13 mouse cellular contexts compared by ENCODE assay signal in the genomic region with DNA sequence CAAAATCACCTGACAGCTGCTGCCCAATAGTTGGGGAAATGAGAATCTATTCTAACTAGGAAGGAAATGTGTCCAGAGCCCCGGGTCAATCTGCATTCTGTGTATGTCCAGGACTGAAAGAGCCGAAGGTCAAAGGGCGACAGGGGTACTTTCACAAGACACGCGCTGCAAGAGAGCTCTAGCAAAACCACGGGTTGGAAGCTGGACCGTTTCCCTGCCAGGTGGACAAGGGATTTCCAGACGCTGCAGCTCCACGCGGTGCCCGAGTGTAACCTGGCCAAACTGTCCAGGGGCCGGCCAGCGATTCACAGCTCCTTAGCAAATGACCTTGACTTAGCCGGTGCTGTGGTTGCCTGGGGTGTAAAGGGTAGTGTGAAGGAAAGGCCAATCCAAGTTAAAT. TPM values are rescaled to one million over a fixed set of nuclear protein-coding genes. Genes with fewer than 3 reads are reported as not detected.
DNase-seq lines count a peak whose midpoint lies in the region; ATAC-seq and TF ChIP-seq lines count a peak whose summit lies in the region.
"Had no signal": no experiment of that assay in that cellular context is flagged by ENCODE, and none has a peak within 500 bp of the region (broad histone marks: within the 10 kb centered on the region; RNA-seq: fewer than 3 reads in every experiment).

No protein-coding gene starts in this region.

- H3K9ac ChIP-seq in heart, embryonic 11.5 days (ENCODE audit: low read depth, low read length), result no peak overlapping the region
- H3K9ac ChIP-seq in ES-Bruce4 (ENCODE audit: low read depth, poor library complexity, severe bottlenecking), result peak overlapping the region; percentile 11; the same call in 1 of the 2 replicates
- peak overlapping the region; percentile 46 for H3K9ac ChIP-seq in liver, adult 2 months (ENCODE audit: low read depth, low read length)
- H3K9ac ChIP-seq: forebrain, postnatal 0 days; limb, embryonic 15.5 days had no signal

- H3K4me2 ChIP-seq in heart, embryonic 11.5 days, result peak overlapping the region; percentile 31; the same call in 1 of the 2 replicates
- H3K4me2 ChIP-seq: limb, embryonic 15.5 days had no signal

- DNase-seq in heart, postnatal 4 days, result no peak
- peak; percentile 49 for DNase-seq in kidney, adult 9 months
- peak; percentile 87 for DNase-seq in liver, adult 2 months (ENCODE audit: extremely low read depth, low read depth, low spot score)
- DNase-seq in T-cell, adult 2 months (ENCODE audit: low spot score), result no peak
- no peak for DNase-seq in frontal cortex, adult 2 months (ENCODE audit: extremely low spot score in 1 of 2, low spot score in 1 of 2)
- DNase-seq in cerebellum, postnatal 4 days (ENCODE audit: low spot score in 2 of 2), result no peak
- DNase-seq: right cerebral cortex, postnatal 25 days had no signal

- 77% methylated on average over 14 of the region's 14 CpGs for WGBS in heart, embryonic 11.5 days (ENCODE audit: insufficient replicate concordance)
- 16% methylated on average over 14 of the region's 14 CpGs for WGBS in liver, adult 2 months

- H3K27me3 ChIP-seq in heart, embryonic 11.5 days (ENCODE audit: control insufficient read depth, insufficient read depth, low read length), result no peaks in the 10 kb centered on the region
- H3K27me3 ChIP-seq in ES-Bruce4 (ENCODE audit: control insufficient read depth, insufficient read depth, low read length, poor library complexity, severe bottlenecking), result no peaks in the 10 kb centered on the region
- no peaks in the 10 kb centered on the region for H3K27me3 ChIP-seq in liver, adult 2 months (ENCODE audit: control insufficient read depth, insufficient read depth, low read length)
- H3K27me3 ChIP-seq: limb, embryonic 15.5 days; megakaryocyte, embryonic 14.5 days had no signal

- no peak for ATAC-seq in heart, embryonic 11.5 days (replicated peaks; ENCODE audit: insufficient number of reproducible peaks, low FRiP score, low TSS enrichment)
- ATAC-seq: forebrain, postnatal 0 days had no signal

- no peak overlapping the region for H3K4me3 ChIP-seq in heart, embryonic 11.5 days (ENCODE audit: low read depth, low read length)
- peak overlapping the region; percentile 47 for H3K4me3 ChIP-seq in ES-Bruce4 (ENCODE audit: low read depth, low read length)
- H3K4me3 ChIP-seq in liver, adult 2 months (ENCODE audit: insufficient read depth, low read depth, low read length), result peak overlapping the region; percentile 22; the same call in 1 of the 2 replicates
- H3K4me3 ChIP-seq: left cerebral cortex, adult 2 months; limb, embryonic 15.5 days; megakaryocyte, embryonic 14.5 days had no signal

- H3K4me1 ChIP-seq in heart, embryonic 11.5 days (ENCODE audit: control insufficient read depth, insufficient read depth, low read length), result no peaks in the 10 kb centered on the region
- H3K4me1 ChIP-seq in ES-Bruce4 (ENCODE audit: control insufficient read depth, insufficient read depth, low read length), result peaks cover 2% of the 10 kb centered on the region
- H3K4me1 ChIP-seq in liver, adult 2 months (ENCODE audit: control insufficient read depth, insufficient read depth, low read length), result peaks cover 3% of the 10 kb centered on the region; the same call in 1 of the 2 replicates
- H3K4me1 ChIP-seq: limb, embryonic 15.5 days had no signal

- no peak for TF ChIP-seq CTCF in ES-Bruce4 (IDR thresholded peaks at IDR 0.05; ENCODE audit: low read depth, low read length)
- no peak for TF ChIP-seq CTCF in liver, adult 2 months (IDR thresholded peaks at IDR 0.05; ENCODE audit: low read depth, low read length)

- no peak for TF ChIP-seq POLR2A in ES-Bruce4 (IDR thresholded peaks at IDR 0.05; ENCODE audit: insufficient read depth, low read length)
- TF ChIP-seq POLR2A in liver, adult 2 months (IDR thresholded peaks at IDR 0.05; ENCODE audit: extremely low read depth, insufficient read depth, low read length), result no peak

- no peak for TF ChIP-seq EP300 in ES-Bruce4 (IDR thresholded peaks at IDR 0.05; ENCODE audit: insufficient read depth, low read depth, low read length)

- H3K36me3 ChIP-seq in heart, embryonic 11.5 days (ENCODE audit: control insufficient read depth, insufficient read depth, low read length), result no peaks in the 10 kb centered on the region
- no peaks in the 10 kb centered on the region for H3K36me3 ChIP-seq in ES-Bruce4 (ENCODE audit: control insufficient read depth, insufficient read depth, low read length, poor library complexity, severe bottlenecking)
- no peaks in the 10 kb centered on the region for H3K36me3 ChIP-seq in liver, adult 2 months (ENCODE audit: control insufficient read depth, insufficient read depth, low read length)
- H3K36me3 ChIP-seq: limb, embryonic 15.5 days had no signal

- H3K79me2 ChIP-seq in liver, adult 2 months (ENCODE audit: control insufficient read depth, insufficient read depth, low read length), result no peaks in the 10 kb centered on the region

- no peaks in the 10 kb centered on the region for H3K9me3 ChIP-seq in heart, embryonic 11.5 days (replicated peaks; ENCODE audit: control insufficient read depth, low read length)
- H3K9me3 ChIP-seq in ES-Bruce4 (replicated peaks; ENCODE audit: control insufficient read depth, insufficient read depth, low read length, poor library complexity, severe bottlenecking), result no peaks in the 10 kb centered on the region
- H3K9me3 ChIP-seq: limb, embryonic 15.5 days; megakaryocyte, embryonic 14.5 days had no signal

- H3K27ac ChIP-seq in heart, embryonic 11.5 days (ENCODE audit: low read depth, low read length), result no peak overlapping the region
- no peak overlapping the region for H3K27ac ChIP-seq in ES-Bruce4 (ENCODE audit: insufficient read depth, low read length)
- peak overlapping the region; percentile 69 for H3K27ac ChIP-seq in liver, adult 2 months (replicated peaks; ENCODE audit: insufficient read depth, low read depth, low read length)
- H3K27ac ChIP-seq: left cerebral cortex, adult 2 months; limb, embryonic 15.5 days had no signal

RNA-seq across cellular contexts. Expression of a gene that starts 19.0 kb away (rescaled TPM):
- 0.11 TPM in 1 of 2 replicates, not detected in the other for polyA plus RNA-seq in heart, embryonic 11.5 days (2014; fragmentation: Nextera tagmentation; extraction: Ambion mirVana)
- under 1 TPM in 1 of 2 experiments, not detected in 1; 0.09 TPM for total RNA-seq in heart, postnatal 4 days (2021)
- polyA plus RNA-seq in ES-Bruce4 (2011; ENCODE audit: insufficient read depth, insufficient read length, low read depth, missing spikeins), result 0.30 and 0.78 TPM in 2 replicates
- total RNA-seq in liver, adult 2 months (2014; rRNA removed), result 0.07 and 0.09 TPM in 2 replicates
- 0.06 and 0.13 TPM in 2 replicates for polyA plus RNA-seq in liver, adult 2 months (2012; rRNA removed)
- polyA plus RNA-seq in frontal cortex, adult 2 months (2012; rRNA removed), result 7.3 and 8.9 TPM in 2 replicates

Comparison
In these comparisons a context has a peak if more than half of its experiments do, and no peak if none do; other contexts are left out.
1. DNase-seq: peak in kidney, adult 9 months (single experiment) and liver, adult 2 months (single experiment); none in heart, postnatal 4 days (single experiment), T-cell, adult 2 months (single experiment), frontal cortex, adult 2 months (0 of 2) and cerebellum, postnatal 4 days (0 of 2).